Mouse (Mus musculus) thymus, postnatal 4 days (tissue): ENCODE measurements around the gene Lhx8.

Experiments used
- DNase-seq: peaks from one replicate; pipeline ENCODE4 v3.0.0; 2021

The Lhx8 gene

DNA sequence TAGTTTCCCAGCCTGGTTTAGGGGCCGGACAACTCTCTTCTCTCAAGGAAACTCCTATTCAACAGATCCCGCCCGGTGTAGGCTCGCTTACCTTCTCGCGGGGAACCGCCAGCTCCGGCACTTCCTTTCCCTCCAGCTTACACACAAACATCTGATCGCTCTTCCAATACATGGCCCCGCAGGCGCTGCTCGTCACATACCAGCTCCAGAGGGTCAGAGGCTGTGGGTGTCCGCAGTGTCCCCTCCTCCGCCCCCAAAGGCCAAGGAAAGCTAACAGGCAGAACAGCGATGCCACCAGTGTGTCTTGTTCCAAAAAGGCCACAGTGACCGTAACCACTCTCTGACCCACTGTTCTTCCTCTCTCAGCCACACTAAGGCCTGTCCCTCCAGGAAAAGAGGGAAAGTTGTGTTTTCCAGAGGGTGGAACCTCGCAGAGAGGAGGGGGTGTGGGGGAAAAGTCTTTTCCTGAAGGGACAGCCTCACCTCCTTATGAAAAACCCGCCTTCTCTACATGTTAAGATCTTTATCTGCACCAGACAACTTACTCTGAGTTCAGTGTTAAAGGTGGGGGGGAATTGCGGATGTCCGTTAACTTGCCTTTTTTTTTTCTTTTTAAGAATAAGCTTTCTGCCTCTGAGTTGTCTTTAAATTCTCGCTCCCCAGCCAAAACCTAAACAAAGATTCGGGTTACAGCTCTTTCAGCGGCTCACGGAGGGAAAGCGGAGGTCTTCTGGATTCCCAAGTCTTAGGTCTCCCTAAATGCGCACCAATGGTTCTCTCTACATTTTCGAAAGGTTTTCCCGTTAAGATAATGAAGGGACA is at the start of gene Lhx8:
Gene Lhx8, minus strand, starts transcription at position 479 of the 822 bp plus-strand sequence.
- no peak for DNase-seq

DNA sequence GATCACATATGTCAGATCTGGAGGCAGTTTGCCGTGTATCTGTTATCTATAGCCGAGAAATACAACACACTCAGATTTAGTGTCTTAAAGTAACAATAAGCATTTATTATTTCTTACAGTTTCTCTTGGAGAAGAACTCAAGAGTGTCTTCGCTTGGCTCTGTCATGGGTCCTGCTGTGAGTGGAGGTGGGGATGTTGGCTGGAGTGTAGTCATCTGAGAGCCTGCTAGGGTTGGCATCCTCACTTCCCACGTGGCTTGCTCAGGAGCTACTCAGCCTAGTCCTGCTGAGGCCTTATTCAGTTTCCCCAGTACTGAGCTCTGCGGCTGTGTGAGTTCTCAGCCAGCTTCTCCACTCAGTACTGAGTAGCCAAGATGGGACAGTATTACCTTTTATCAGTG is 43.1 kb upstream of the Lhx8 start:
- no peak for DNase-seq

DNA sequence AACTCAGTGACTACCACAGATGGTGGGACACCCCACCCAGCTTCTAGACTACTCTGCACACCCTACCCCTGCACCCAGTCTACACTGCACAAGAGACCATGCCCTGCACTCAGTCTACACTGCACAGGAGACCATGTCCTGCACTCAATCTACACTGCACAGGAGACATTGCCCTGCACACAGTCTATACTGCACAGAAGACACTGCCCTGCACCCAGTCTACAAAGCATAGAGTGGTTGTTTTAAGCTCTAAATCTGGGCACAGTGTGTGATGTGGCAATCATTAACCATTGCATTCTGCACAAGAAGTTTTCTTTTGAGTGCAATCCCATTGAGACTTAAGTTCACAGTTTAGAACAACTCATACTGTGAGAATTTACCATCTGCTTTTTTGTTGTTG is 42.2 kb upstream of the Lhx8 start:
- DNase-seq, result no peak

DNA sequence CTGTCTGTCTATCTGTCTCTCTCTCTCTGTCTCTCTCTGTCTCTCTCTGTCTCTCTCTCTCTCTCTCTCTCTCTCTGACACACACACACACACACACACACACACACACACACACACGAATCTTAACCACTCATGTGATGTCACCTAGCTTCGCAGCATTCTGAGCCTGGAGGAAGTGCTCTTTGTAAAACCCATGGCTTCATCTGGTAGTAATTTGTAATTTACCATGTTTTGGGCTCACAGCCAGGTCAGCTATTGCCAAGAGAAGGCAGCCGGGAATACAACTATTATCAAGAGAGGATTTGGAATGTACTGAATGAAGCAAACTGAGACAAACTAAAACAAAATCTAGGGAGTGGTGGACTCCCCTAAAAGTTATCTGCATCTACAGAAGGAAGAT is 36.9 kb upstream of the Lhx8 start:
- DNase-seq, result no peak

DNA sequence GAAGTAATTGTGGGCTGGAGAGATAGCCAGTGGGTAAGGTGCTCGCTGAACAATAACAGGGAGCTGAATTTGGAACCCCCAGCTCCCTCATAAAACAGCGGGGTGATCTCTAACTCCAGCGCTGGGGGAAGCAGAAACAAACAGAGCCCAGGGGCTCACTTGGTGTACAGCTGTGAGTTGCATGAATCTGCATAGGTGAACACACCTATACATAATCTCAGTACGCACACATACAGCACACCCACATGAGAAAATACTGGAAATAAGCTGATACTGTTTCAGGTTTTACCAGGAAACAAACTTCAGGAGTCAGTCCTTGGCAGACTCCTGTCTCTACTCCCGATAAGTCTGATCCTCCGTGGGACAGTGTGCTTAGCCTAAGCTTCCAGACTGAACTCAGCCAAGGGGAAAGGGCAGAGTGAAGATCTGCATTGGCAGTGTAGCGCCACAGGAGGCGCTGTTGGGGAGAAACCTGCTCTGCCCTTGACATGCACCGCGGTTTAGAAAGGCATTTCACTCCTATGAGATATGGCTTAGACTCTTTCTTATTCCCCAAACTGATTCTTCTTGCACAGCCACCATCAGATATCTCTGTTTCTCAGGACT is 34.2 kb upstream of the Lhx8 start:
- peak; percentile 15 for DNase-seq

DNA sequence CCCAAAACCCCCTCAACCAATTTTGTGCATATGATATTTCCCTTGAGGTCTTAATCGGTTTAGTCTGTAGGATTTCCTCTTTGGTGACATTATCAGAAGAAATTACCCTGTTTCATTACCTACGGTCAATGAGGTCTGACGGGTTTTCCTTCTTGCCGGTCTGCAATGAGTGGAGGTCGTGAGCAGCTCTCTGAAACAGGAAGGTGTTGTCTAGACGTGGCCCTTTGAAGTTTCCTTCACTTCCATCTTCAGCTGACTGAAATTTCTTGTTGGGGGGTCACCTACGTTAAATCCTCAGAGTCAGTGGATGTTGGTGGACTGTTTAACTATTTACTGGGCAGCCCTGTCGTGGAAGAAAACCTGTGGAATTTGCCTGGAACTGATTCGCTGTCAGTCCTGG is 33.0 kb upstream of the Lhx8 start:
- DNase-seq, result no peak

DNA sequence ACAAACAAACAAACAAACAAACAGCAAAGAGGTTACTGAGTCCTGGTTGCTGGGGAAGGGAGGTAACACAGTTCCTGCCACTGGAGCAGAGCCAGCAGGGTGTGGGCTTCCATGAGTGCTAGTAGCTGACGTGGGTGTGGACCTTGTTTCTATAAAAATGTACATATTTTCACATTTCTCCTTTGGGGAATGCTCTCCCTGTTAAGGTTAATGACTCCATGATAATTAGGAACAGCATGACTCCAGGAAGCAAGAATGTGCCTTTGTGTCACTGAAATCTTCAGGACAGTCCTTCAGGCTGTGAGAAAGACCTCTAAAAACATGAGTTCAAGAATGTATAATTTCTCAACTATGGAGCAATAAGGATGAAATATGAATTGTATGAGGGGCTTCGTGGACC is 28.8 kb upstream of the Lhx8 start:
- DNase-seq, result no peak

DNA sequence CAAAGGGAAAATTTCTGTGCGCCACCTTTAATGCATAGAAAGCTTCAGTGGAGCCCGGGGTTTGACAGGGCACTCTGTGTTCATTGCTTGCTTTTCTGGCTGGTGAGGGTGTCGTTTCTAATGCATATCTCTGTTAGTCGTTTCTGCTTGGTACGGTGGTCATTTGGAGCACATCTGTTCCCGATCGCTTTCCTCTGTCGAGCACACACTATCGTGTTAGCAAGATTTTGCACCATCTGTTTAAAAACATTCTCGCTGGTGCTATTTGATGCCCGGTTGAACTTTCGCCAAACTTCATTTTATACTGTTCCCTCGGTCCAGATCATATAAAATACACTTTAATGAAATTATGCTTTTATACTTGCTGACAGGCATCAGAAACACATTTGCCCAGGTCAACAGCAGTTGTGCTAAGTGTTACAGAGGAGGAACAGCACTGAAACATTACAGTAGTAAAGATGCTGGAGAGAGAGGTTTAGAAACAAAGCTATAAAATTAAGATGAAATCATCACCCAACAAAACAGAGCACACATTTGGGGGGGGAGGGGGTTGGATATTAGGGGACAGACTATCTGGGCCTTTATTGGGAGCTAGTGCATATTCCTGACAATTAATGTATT is 9.9 kb upstream of the Lhx8 start:
- DNase-seq, result no peak

DNA sequence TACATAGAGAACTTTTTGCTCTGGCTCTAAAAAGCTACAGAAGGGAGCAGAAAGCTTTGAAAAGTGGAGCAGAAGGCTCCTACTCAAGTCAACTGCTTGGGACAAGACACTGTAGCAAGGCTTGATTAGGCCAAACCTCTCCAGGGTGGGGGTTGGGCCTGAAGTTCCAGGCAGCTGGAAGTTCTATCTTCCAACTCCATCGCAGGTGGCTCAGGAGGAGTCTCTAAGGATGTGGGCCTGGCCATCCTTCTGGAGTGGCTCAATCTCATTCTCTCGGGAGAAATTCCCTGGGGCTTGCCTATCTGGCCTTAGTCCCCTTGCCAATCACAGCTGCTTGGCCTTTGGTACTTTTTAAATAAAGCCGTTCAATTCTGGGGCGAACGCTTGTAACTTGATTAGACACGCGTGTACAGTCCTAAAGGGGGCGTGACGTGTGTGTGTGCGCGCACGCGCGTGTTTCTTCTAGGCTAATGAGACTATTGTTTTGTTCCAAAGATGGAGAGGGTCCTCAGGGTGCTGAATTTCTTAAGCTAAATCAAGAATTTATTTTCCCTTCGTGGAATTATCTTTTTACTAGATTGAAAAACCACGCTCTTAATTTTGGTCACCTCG is 9.3 kb upstream of the Lhx8 start:
- no peak for DNase-seq

DNA sequence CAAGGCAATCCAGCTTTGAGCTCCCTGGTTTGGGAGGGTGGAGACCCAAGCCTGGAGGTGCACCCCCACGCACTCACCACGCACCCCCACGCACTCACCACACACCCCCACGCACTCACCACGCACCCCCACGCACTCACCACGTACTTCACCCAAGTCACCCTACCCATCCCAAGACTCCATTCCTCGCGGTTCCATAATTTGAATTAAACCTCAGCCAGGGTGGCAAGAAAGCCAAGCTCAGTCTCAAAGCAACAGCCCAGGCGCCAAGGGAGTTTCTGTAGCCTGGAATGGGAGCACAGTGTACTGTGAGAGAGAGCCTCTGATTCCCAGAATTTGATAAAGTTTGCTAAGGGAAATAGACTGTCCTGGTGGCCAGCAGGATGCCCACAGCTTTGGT is 4.3 kb upstream of the Lhx8 start:
- no peak for DNase-seq

DNA sequence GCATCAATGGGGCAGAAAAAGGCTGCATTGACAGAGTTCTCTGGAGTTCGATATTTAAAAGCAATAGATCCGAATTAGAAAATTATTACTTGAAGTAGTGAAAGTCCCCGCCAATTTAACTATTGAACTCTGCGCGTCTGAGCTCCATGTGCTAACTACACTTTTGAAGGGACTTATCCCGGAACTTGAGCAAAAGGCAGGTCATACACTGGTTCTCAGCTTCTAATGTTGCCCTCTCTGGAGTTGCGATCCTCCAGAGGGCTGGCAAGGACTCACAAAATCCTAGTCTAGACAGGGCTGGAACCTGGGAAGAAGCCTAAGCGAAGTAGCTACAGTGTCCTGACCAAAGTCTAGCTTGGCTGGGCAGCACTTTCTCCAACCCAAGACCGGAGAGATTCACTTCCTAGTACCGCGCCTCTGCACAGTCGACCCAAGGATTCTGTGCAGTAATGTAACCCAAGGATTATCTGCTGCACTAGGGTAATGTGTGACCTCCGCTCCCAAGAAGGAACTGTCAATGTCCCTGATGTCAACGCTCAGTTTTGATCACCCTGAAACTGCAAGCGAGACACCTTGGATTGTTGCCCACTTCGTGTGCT is 3.0 kb upstream of the Lhx8 start:
- DNase-seq, result no peak

DNA sequence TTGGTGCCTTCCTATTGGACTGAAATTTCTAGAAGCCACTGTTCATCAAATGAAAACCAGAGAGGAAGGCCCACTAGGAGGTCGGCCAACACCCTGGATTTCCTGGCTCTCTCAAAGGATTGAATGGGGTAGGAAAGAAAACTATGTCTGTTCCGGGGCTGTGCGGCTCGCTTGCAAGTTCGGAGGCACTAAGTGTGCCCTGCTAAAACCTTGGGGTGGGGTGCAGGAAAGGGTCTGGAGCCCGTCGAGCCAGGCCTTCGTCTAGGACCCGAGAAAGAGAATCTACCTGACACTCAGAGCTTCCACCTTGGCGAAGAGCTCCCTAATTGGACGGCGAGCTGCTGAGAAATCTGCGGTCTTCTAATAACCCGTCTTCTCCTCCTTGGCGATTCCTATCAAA is 2.5 kb upstream of the Lhx8 start:
- DNase-seq, result no peak

DNA sequence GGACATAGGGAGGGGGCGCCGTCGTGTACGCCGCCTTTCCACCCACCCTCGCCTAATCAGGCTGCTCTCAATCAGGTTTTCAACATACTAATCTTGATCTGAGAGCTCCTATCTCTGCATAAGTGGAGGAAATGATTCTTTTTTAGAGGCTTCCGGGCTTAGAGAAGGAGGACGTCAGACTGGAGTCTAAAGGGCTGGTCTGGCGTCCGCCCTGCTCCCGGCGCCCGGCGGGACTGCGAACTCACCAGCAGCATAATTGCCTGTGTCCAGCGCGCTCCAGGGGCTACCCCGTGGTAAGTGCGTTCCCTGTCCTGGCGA is 1.7 kb upstream of the Lhx8 start:
- DNase-seq, result no peak

DNA sequence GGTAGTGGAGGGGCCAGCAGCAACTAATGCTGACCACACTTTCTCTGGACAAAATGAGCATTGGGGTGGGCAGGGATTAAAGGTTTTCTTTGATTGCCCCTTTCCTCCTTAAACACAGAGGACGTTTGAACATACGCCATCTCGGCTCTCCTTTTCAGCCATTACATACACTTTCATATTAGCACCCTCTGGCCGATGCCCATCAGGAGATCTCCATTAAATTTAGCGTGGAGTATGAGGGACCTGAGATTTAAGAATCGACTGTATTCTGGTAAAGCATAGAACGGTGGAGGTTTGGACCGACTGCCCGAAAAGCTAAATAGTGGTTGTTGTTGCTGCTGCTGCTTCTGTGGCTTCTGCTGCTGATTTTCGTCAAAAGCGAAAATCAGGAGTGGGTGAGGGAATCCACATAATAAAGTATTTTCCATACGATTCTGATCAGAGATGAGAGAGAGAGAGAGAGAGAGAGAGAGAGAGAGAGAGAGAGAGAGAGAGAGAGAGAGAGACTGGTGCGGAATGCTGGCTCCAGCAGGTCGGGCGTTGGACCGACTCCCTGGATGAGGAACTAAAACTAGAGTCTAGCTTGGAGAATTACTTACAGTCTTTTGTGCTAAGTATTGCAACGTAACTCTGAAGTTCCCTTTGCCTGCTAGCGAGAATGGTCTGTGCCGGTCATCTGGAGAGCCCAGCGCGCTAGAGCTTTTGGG is 1.2 kb upstream of the Lhx8 start:
- DNase-seq, result no peak

DNA sequence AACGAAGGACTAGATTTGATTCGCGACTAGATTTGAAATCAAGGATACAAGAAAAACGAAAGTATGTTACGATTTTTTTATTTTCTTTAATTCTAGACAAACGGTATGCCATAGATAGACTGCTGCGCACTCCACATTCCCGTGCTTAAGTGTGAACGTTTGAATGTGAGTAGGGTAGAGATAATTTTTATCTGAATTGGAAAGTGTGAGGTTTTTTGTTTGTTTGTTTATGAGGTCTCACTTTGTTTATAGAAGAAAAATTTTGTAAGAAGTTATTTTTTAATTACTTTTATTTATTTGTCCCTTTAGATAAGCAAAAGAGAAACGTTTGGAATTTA is 513 bp upstream of the Lhx8 start:
- DNase-seq, result no peak

DNA sequence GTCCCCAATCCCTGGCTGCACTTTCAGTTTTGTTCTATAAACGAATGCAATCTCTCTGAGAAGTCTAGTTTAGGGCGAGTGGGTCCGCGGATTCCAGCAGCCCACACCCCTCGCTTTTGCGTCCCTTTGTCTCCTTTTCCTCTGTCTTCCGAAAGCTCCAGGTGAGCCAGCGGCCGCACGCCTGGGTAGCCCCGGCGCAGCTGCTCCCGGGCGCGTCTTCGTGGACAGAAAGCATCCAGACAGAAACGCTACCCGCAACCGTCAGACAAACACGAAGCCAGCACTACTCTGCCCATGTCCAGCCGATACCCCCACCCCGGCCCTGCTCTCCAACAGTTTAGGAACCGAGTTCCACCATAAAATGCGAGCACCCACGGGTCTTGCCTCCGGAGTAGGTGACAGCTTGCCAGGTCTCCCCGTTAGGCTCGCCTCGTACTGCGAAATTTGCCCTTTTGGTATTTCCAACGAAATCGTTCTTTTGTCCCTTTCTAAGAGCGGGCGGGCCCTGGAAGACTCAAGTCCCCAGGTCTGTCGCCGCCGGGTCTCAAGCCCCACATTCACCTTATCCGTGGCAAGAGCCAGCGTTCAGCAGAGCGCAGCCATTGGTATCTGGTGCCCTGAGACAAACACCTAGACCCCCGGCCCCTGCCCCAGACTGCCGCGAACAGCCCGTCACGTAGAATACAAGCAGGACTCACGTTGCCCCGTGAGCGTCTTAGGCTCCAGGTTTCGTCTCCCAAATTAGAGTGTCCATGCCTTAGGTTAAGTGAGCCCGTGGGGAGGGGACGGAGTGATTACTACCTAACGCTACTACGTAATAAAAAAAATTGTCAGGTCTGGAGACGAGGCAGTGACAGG is 907 bp downstream of the Lhx8 start:
- peak; percentile 20 for DNase-seq

DNA sequence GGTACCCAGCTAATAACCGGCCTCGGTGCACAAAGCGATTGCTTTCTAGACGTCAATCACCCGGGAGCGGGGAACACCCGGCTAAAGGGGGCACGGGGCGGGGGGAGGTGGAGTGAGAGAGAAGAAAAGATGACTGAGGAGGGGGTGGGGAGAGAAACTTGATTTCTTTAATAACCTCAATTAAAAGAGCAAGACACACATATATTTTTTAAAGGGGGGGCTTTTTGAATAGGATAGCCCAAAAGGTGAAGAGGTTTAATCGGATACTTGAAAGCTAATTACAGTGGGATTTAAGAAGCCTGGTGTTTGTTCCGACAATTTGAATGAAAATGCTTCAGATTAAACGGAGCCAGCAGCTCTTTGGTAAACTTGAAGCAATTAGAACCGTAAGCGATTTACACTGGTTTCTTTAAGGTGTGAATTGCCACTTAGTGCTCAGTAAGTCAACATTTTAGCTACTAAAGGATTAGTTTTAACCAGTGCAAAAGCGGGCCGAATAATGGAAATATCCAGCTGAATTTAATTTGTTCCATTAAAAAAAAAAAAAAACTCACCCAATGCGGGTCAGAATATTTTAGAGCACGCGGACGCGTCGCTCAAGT is 1.6 kb downstream of the Lhx8 start:
- DNase-seq, result no peak

DNA sequence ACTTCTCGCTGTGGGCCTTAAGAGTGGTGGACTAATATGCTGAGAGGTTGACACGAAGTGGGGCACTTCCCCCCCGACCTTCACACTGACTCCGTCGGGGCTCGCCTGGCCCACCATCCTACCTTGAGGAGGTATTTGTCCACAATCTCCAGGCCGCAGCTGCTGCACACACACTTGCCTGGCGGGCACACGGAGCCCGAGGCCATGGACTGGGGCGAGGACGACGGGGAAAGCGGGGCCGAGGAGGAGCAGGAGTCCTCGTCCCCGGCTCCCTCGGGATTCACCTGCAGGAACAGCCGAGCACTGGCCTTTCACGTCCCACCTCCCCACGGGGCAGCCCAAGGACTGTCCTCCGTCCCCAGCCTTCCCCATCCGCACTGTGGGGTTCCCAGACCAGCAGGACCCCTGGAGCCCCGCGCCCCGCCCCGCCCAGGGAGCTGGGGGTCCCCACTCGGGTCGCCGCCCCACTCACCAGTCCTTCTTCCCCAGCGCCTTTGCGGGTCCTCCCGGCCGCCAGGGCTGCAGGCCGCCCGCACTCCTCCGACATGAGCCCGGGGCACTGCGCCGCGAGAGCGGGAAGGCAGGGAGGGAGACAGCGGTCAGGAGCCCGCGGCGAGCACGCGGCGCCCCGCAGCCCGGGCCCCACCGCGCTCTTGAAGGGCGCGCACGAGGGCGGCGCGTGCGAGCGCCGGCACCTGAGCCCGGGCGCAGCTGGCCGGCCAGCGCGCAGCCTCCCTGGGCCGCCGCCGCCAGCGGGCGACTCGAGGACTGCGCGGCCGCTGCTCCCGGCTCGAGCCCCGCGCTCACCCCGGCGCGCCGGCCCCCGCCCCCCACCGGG is 2.4 kb downstream of the Lhx8 start:
- no peak for DNase-seq

DNA sequence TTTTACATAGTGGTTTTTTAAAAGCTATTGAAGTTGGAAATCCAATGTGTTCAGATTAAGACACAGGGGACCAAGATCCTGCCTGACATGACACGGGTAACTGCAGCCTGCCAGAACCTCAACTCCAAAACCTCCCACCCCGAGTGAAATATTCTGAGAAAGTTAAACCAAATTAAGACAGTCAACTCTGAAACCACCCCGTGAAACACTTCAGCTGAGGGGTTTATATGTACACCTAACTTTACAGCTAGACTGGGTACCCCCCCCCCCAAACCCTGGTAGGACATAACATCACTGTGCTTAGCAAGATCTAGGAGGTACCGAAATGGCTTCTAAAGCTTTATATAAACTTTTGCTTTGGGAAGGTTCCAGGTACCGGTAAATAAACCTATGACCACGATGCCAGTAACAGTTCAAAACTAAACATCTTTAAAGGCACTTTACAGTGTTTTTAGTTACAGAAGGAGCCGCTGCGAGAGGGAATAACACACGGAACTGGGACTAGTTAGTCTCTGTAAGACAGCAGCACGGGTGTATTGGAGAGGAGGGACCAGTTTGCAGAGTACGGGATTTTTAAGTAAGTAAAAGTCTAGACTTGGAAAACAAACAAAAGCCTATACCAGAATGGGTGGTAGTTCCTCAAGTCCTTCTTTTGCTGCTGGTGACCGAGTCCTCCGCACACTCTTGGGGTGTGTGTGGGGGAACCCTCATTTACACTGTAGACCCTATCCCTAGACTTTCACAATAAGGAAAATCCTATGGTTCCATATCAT is 3.2 kb downstream of the Lhx8 start:
- no peak for DNase-seq
